Mouse (Mus musculus) v-Abl transformed pro-B cells (cell line): ENCODE measurements around the gene Rnasel.

Experiments used
- in situ Hi-C, 2 experiments: fragments of 400-800 bp; cut with MboI; formaldehyde crosslinking; loops; one replicate each; pipeline ENCODE4 v1.15.1; 2025; ENCODE audit not compliant: unreplicated experiment in 2 of 2

Gene Rnasel

GRCm38 (mm10) chr1:153749211-153749801, at the start of gene Rnasel:
Rnasel (plus strand) TSS chr1:153749426.
- in situ Hi-C loops = loop anchor here (5.0 kb wide), 3 partner anchors 58 to 428 kb away; no protein-coding TSS in a partner anchor

DNA sequence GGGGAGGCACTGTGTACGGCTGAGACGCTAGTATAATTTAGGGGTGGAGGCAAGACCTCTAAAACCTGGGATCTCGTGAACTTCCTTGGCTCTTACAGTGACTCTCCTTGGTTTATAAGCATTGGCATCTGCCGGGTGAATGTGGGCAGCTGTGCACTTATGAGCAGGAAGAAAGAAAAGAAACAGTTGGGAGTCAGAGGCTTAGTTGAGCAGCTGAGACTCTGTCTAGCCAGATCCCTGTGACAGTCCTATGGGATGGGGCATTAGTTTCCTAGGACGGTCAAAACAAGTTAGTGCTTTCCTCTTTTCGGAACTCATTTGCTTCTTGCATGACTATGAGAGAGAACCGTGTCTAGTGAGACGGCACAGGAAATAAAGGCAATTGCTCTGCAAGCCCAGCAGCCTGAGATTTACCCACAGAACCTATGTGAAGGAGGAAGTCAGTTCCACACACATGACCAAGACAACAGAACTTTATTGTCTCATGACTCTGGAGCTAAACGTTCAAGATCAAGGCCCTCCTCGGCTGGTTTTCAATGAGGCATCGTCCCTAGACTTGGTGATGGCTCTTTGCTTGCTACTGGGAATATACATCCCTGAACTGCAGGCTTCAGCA, 48.7 kb upstream of the Rnasel start:
- in situ Hi-C loops = loop anchor here (5.0 kb wide), 1 partner anchor 37 kb away; no protein-coding TSS in a partner anchor

- in situ Hi-C loops = loop anchor here (5.0 kb wide), 1 partner anchor 36 kb away; no protein-coding TSS in a partner anchor
Observed at GRCm38 (mm10) chr1:153701461-153701860, 47.8 kb upstream of the Rnasel start.

DNA sequence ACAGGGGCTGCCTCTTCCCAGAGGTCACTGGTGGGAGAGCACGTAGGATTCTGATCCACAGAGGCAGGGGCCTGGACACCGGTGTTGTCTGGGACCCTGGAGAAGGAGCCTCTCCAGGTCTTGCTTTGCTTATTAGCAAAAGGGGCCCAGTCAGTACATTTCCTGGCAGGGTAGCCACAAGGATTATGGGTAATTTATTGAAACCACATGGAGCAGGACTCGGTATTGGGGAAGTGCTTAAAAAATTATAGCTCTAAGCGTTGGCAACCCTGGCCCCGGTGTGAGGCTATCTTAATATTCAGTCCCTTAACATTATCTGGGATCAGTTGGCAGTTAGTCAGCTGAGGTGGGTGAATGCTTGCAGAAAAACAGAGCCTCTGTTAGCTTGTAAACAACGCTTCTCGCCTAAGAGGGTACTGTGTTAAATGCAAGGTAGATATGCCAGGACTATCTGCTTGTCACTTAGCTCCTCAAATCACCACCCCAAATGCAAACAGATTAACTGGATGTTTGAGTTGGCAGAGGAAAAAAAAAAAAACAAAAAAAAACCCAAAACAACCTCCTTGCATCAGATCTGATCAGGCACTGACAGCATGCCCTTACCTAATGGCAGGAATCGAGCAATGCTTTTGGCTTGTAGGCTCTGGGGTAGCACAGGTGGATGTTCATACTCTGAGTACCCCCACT, 46.9 kb upstream of the Rnasel start:
- in situ Hi-C loops = loop anchor here (5.0 kb wide), 1 partner anchor 35 kb away; no protein-coding TSS in a partner anchor

- in situ Hi-C loops = loop anchor here (5.0 kb wide), 1 partner anchor 34 kb away; no protein-coding TSS in a partner anchor
Observed at GRCm38 (mm10) chr1:153702853-153703410, 46.3 kb upstream of the Rnasel start.

DNA sequence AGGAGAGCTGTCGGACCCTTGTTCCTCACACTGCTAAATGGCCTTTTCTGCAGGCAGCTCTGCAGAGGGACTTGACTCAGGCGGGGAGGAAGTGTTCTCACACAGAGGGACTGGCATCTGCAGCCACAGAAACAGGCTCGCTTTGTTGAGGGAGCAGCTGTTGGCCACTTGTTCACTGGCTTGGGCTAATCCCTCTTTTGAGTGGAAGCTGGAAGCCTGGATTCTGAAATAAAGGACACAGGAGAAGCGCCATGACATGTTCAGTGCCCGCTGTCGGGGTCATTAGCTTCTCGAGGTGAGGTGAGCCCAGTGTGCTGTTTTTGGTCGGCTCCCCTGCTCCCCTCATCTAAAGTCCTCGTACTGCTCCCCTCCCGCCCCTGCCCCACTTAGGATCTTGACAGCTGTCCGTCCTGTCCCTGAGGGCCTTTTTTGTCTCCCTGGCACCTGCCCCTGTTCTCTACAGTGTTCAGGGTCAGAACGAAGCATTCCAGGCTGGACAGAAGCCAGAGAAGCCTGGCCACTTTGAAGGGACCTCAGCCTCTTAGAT, 45.7 kb upstream of the Rnasel start:
- in situ Hi-C loops = loop anchor here (5.0 kb wide), 1 partner anchor 34 kb away; no protein-coding TSS in a partner anchor

- in situ Hi-C loops = loop anchor here (5.0 kb wide), 1 partner anchor 33 kb away; no protein-coding TSS in a partner anchor
Observed at GRCm38 (mm10) chr1:153704174-153704573, 45.1 kb upstream of the Rnasel start.

DNA sequence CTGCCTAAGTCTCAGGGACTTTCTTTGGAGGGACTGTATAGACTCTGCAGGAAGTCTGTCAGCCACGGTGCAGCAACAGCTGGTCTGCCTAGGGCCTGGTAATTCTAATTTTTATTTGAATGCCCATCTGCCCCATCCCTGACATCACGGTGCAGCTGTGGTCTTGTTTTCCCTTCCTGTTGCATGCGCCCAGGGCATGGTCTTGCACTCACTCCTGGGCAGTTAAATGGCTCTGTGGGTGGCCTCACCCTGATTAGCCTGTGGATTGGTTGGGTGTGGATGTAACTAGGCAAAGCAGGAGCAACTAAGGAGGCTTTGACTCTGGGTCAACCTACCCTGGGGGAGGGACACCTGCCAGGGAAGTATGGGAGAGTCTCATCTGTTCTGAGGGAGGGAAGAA, 44.2 kb upstream of the Rnasel start:
- in situ Hi-C loops = loop anchor here (5.0 kb wide), 1 partner anchor 32 kb away; no protein-coding TSS in a partner anchor

GRCm38 (mm10) chr1:153708626-153709025, 40.6 kb upstream of the Rnasel start:
- in situ Hi-C loops = no loop called here

DNA sequence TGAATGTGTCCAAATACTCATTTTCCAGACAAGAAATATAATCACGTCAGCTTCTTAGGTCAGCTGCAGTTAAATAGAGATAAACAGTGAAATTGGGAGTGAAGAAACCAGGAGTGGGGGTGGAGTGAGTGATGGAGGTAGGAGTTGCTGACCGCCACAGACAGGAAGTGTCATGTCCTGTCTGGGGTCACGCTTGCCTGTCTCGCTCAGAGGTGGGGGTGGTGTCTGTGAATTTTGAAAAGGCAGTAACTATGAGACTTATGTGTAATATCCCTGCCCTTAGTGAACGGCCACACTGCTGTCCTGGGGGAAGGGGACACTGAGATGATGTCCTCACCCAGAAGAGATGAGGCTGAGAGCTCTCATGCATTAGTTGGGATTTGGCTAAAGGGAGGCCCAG, 39.8 kb upstream of the Rnasel start:
- in situ Hi-C loops = no loop called here

GRCm38 (mm10) chr1:153711544-153712262, 37.5 kb upstream of the Rnasel start:
- in situ Hi-C loops = no loop called here

GRCm38 (mm10) chr1:153712633-153713032, 36.6 kb upstream of the Rnasel start:
- in situ Hi-C loops = no loop called here

GRCm38 (mm10) chr1:153717990-153718389, 31.2 kb upstream of the Rnasel start:
- in situ Hi-C loops = no loop called here

DNA sequence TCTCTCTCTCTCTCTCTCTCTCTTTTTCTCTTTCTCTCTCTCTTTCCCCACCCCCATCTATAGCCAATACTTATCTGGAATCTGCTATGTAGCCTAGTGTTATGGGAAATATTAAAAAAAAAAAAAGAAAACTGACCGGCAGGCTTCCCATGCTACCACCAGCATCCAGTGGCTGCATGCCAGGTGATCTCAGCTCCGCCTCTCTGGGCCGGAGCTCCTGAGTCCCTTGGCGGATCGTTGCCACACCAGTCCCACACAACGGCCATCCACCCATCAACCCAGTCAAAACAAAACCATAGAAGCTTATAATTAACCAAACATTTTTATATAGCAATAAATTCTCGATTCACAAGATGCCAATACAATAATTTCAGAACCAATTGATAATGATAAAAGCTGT, 28.3 kb upstream of the Rnasel start:
- in situ Hi-C loops = no loop called here

DNA sequence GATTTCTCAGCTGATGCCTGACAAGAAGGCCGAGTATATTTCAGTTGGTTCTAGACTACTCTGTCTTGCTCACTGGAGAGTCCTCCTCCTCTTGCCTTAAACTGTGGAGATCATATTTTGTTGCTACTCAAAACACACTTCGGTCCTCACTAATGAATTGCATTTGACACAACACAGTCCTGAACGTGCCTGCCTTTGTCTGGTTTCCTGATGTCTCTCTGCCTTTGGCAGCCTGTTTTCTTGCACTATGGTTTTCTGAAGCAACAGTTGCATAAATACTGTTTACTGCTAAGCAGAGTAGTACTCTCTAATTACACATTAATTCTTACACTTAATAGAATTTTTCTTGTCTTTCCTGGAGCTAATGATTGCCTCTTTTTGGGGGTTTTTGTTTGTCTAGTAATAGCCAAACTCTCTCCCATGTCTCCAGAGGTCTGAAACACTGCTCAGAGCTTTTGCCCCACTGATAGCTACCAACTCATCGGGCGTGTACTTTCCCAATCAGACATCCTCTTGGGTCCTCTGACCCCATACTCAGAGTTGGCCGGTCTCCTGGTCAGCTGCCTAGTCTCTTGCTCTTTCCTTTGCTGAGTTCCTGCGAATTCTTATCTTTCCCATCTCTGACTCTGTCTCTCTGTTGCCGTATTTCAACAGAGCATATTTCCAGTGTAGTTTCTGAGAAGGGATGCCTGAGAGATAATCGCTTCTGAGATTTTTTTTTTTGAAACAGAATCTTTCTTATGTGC, 27.5 kb upstream of the Rnasel start:
- in situ Hi-C loops = no loop called here

GRCm38 (mm10) chr1:153723426-153723825, 25.8 kb upstream of the Rnasel start:
- in situ Hi-C loops = no loop called here

DNA sequence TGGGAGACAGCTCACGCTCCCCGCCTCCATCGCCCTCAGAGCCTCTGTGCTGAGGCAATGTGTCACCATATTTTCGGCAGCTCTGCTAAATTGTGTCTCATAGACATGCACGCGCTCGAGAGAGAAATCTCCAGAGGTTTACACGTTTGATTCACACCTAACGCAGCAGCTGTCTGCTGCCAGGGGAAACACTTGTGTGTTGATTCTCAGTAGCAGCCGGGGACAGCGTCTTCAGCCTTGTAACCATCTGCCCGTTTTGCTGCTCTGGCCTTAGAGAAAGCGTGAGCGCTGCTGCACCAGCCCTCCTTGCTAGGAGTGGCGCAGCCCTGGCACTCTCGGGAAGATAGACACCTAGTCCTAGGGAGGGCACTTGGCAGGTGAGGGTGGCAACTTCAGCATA, 22.6 kb upstream of the Rnasel start:
- in situ Hi-C loops = no loop called here

DNA sequence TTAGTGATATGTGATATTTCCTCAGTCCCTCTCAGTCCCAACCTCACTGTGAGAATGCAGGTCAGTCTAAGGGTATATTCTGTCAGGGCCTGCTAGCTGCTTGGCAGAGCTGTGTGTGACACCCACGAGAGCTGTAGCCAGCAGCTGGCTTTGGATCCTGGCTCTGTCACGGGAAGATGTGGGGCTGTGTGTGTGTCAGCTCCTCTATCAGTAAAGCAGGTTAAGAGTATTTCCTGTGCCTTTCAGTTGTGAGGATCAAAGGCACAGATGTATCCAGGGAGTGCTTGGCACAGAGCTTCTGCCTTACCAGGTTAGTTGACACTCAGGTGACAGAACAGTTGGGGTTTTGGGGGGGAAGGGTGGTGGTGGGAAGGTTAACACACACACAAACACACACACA, 19.4 kb upstream of the Rnasel start:
- in situ Hi-C loops = no loop called here

DNA sequence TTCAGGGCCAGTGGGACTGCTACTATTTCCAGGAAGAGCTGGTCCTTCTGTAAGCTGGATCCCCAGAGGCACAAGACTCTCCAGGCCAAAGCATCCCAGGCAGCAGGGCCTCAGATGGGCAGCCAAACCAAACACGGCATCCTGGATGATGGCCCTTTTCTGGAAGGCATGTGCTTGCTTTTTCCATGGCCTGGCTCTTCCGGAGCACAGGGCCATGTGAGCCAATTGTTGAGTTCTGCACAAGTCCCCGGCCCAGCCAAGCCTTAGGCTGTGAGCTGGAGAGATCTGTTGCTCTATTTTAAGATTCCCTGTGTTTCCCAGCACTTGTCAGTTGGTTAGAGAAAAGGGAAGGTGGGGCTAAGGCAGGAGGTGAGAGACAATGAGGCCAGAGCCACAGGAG, 18.6 kb upstream of the Rnasel start:
- in situ Hi-C loops = no loop called here

- in situ Hi-C loops = no loop called here
Observed at GRCm38 (mm10) chr1:153733181-153733580, 16.0 kb upstream of the Rnasel start.
